Mouse (Mus musculus) gastrocnemius, postnatal 25 days (tissue): Measurements from ENCODE around the gene Cdc42ep1. TPM values are rescaled to one million over a fixed set of nuclear protein-coding genes. Genes with fewer than 3 reads are reported as not detected.

ENCODE experiments used
- DNase-seq: peaks from one replicate; pipeline ENCODE4 v3.0.0; 2022
- long read RNA-seq, 2 experiments: library from polyadenylated mRNA; stranded (forward); transcript quantifications; one replicate each; pipeline ENCODE4 v2.0.0; 2021
- total RNA-seq, 2 experiments: library from RNA; stranded (reverse); gene quantifications; 1 replicate in 1 of 2; 2 replicates in 1 of 2; pipeline ENCODE4 v1.2.3; 2021

Cdc42ep1 gene
- total RNA-seq: 10 to 100 TPM in 1 of 2 experiments, 1 to 10 TPM in 1; 9.3 to 10.5 TPM
- long read RNA-seq, experiment 1, partial matches to known transcripts: 6 of 9 reads
- long read RNA-seq, experiment 1, other reads (novel, unspliced or antisense): 0 of 9 reads
- long read RNA-seq, experiment 2, transcript Cdc42ep1-201 (3 exons, 2,560 nt): major isoform, 5 of 7 reads
- long read RNA-seq, experiment 2, partial matches to known transcripts: 0 of 7 reads
- long read RNA-seq, experiment 2, other reads (novel, unspliced or antisense): 2 of 7 reads

DNA sequence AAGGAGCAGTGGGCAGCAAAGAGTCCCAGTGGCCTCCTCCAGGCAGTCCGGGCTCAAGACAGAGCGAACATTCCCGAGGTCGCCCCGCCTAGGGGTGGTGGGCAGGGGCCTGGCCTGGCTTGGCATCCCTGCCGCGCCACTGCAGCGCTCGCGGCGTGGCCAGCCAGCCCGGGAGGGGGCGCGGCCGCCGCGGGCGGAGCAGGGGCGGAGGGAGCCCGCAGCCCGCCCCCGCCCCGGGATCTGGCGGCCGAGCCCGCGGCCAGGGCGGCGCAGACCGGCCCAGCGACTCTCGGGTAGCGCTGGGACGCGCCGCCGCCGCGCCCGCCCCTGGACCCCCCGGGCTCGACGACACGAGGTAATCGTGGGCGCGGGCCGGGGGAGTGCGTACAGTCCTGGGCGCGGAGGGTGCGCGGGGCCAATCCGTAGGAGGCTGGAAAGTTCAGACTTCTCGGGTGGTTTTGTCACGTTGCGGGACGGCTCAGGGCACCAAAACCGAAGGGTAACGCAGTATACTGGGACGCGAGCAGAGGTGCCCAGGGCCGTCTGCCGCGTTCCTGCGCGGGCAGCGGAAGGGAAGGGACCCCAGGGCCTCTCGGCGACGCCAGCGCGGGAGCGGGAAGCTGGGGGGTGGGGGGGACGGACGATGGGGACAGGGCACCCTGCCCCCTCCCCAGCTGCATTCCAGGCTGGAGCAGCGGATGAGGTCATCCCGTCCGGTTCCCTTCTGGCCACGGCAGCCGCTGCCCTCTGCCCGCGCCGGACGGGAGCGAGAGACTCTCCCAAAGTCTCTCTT lies at the start of gene Cdc42ep1:
Gene Cdc42ep1, plus strand, starts transcription at position 254 of the 793 bp plus-strand sequence.
- DNase-seq: peak; percentile 85

DNA sequence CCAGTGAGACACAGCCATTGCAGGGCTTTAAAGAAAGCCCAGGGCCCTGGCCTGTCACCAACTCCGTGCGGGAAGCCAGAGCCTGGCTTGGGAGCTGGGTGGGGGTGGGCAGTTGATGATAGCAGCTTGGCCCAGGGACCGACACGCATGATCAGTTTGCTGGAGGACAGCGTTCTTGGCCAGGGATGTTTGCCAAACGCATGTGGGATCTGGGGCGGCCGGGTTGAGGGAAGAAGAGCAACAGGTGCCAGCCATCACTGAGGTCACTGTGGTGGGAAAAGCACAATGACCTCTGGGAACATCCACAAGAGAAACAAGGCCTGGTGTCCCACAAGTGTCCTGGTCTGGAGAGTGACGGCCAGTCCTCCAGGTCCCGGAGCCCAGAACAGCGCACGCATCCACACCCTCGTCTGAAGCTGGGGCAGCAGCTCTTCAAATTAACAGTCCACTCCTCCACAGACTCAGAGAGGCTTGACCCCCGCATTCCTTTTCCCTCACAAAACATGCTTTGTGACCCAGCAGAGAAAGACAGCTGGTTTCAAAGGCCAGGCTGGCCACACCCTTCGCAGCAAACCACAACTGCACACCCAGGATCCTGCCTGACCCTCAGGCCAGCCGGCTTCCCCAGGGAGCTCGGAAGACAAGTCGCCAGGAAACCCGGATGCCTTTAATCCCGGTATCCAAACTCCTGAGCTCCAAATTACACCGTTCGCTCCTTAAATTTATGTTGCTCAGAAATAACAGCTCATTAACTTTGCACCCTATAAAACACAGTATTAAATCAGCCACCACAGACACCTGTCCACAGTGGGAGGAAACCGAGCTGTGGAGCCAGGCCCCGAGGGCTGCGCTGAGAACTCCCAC lies 46.0 kb upstream of the Cdc42ep1 start:
- DNase-seq: peak; percentile 70

DNA sequence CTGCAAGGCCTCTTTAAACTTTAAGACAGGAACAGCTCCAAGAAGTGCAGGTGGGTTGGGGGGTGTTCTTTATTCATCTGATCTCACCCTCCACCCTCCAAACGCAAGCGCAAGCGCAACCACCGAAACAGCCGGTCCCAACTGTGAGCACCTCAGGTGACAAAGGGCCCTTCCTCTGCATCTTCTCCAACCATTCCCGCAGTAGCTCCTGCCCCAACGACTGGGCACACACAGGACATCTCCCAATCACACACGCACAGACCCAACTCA lies 45.4 kb upstream of the Cdc42ep1 start:
- DNase-seq: no peak

DNA sequence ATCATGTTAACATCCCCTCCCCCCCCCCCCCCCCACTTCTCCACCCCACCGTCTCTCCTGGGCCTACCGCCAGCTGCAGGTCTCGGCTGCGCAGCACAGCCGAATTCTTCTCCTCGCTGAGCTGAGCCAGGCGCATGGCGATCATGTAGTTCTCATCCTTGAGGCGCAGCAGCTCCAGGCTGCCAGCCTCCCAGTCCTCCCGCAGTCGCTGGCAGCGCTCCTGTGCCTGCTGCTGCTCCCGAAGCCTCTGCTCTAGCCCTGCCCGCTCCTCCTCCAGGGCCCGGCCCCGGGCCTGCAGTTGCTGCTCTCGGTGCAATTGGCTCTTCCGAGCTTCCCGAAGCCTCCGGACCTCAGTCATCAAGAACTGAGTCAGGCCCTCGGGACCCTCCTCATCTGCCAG lies 43.4 kb upstream of the Cdc42ep1 start:
- peak; percentile 59 for DNase-seq

DNA sequence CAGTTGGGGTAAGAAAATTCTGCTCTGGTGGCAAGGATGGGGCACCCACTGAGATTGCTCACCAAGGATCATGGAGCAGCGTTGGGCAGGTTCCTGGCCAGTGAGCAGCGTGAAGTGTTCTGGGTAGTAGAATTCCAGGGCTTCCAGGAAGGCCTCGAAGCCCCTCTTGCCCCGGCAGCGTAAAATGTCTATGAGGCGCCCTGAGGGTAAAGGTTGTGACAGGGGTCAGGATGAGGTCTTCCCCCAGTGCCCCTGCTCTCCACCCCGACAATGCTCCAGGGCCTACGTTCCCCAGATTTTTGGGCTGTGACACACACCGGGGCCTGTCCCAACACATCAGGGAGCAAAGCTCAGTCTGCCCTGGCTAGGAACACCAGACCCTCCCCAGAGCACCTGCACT lies 40.9 kb upstream of the Cdc42ep1 start:
- no peak for DNase-seq

DNA sequence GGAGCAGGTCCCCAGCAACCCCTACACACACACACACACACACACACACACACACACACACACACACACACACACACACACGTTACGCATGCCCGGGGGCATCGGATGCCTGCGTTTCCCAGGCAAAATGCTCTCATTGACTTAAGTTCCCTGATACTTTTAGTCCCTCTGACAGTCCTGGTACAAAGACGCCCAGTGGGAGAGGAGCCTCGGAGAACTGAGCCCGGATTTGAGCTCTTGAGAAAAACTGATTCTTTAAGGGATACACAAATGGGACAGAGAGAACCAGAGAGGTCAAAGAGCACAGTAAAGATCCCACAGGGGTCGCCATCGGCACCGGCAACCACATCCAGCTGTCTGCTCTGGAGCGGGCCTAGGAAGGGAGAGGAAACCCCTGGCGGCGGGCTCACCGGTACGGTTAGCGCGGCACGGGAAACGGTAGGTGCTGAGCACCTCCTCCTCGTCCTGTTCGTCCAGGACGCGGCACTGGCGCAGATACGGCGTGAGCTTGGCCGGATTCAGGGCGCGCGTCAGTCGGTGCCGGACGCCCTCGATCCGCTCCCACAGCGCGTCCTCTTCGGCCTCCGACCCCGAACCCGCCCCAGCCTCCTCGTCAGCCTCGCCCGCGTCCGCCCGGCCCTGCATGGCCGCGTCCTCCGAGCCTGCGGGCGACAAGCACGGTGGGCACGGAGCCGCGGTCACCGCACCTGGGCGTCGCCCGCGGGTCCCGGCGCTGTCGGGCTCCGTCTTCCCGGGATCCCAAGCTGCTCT lies 40.3 kb upstream of the Cdc42ep1 start:
- DNase-seq: no peak

DNA sequence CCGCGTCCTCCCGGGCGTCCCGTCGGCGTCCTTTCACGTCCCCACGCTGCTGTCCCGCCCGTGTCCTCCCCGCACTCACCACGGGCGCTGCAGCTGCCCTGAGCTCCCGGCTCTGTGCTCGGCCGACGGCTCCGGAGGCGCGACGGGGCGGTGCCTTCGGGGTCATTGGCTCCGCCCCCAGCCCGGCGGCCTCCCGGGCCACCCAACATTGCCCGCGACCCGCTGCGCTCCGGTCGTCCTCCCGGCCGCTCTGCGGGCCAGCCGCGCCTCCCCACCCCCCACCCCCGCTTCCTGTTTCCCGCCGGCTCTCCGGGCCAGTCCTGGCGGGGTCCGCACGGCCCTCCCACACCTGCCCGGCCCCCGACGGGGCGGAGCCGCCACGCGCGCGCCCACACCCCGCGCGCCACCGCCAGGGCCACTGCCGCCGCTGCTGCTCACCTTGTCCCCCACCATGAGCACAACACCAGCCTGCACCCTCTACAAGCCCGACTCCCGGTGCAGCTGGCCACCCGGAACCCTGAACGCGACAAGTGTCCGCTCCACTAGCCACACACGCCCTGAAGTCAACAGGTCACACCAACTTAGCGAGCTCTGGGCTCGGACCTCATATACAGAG lies 39.5 kb upstream of the Cdc42ep1 start, which contains the start of gene Card10:
Gene Card10, minus strand, starts transcription at position 267 of the 616 bp plus-strand sequence.
- peak; percentile 74 for DNase-seq

DNA sequence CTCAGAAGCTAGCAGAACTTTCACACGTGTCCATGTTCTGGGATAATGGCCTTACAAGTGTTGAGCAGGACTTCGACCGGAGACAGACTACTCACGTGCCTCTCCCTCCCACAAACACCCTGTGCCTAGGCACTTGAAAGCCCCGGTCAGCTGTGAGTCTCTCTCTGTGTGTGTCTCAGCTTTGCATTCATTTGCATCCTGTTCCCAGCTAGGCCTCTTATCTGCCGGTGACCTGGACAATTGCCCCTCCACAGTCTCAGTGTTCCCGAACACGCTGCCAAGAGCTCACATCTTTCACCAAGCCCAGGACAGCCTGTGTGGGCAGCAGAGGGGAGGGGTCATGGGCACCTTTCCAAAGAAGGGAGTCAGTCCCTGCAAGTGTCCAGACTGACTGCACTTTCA lies 38.9 kb upstream of the Cdc42ep1 start:
- peak; percentile 53 for DNase-seq

DNA sequence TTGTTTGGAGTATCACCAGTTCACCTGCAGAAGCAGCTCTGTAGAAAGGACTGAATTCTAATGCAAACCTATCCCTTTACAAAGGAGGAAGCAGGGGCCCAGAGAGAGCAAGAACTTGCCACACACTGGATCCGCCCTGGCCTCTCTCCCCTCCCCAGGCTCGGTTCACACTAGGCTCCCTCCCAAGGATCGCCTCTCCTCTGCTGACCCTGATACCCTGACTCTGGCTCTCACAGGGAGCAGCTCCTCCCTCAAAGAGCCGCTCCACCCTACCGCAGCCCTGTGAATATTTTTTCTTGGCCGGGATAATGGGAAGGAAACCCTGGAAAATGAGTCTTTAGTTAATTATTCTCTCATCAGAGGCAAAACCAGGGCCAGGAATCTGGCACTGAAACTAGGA lies 38.1 kb upstream of the Cdc42ep1 start:
- peak; percentile 57 for DNase-seq

DNA sequence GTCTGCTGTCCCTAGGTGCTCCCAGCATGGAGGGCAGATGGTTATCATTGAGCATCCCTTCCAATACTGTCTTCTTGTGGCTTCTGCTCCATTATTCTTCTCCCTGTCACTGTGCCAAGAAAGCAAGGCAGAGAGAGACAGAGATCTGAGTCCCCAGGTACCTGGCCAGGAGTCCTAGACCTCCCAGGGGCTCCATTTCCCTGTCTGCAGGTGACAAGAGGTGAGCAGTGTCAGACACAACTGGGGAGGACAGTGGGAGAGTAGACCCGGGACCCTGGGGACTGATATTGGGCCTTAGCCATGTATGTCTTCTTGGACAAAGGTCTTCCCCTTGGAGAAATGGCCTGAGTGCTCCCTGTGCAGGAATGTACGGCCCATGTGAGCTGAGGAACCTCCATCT lies 37.1 kb upstream of the Cdc42ep1 start:
- DNase-seq: no peak

DNA sequence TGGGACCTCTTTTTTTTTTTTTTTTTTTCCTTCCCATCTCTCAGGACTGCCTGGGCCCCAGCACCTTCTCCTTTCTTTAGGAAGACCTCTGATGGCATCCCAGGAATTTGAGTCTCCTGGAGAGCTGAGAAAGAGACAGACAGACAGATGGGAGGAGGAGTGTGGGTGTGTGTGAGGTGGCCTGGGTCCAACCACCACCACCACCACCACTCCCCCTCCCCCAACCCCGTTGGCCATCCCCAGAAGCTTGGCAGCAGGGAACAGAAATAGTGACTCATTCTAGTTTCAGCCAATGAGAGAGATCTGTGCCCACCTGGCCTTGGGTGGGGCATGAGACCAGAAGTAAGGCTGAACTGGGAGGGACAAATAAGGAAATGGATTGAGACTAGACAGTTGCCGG lies 35.8 kb upstream of the Cdc42ep1 start:
- DNase-seq: no peak

DNA sequence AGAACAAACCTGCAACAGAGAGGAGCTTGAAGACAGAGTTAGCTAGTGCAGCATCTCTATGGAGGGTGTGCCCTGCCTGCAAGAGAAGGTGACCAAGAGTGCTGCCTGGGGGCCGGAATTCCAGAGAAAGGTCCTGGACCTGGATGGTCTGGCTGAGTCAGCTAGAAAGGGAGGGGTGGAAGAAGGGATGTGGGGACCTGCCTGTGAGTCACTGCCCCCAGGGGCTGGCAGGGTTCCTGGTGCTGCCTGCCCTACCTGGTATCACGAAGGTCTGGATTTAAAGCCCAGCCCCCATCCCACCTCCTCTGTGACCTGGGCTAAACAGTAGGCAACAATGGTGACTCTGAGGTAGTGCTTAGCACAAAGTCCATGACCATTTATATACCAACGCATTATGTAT lies 35.3 kb upstream of the Cdc42ep1 start:
- no peak for DNase-seq

DNA sequence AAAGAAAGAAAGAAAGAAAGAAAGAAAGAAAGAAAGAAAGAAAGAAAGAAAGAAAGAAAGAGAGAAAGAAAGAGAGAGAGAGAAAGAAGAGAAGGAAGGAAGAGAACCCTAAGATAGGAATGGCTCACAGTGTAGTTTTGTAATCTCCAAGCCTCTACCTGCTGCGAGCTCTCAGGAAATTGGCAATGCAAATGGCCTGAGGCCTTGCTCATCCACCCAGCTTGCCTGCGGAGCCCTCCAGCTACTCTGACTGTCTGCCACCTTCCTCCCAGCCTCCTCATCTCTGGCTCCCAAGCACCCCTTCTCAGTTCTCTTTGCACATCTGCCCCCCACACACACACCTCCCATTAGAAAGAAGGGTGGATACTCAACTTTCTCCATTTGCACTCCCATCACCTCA lies 33.4 kb upstream of the Cdc42ep1 start:
- no peak for DNase-seq

DNA sequence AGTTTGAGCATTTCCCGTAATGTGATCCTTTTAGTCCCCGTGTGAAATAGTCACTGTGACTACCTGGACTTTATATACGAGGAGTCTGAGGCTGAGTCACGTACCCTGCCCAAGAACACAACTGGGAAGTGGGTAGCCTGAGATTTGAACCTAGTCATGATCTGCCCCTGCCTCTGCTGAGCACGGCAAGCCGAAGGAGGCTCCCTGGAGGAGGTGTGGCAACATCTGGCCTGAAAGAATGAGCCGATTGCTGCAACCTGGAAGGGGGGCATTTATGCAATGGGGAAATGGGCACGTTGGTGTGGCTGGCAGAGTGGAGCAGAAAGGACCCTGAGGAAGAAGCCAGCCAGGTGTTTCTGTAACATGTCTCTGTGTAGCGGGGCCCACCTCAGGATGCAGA lies 32.7 kb upstream of the Cdc42ep1 start:
- no peak for DNase-seq

DNA sequence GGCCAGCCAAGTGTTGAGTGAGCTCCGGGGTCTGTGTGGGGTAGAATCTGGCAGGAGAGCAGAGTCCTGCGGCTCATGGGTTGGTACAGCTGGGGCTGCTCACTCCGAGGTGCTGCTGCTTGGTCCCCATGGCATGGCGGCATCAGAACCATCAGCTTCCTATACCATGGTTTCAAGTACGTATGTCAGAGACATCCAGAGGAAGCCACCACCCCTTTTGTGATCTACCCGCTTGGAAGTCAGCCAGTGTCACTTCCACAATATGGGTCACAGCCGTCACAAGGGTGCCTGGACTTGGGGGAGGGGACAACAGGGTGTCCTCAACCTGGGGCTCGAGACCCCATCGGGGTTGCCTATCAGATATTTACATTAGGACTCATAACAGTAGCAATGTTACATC lies 32.3 kb upstream of the Cdc42ep1 start:
- DNase-seq: no peak

DNA sequence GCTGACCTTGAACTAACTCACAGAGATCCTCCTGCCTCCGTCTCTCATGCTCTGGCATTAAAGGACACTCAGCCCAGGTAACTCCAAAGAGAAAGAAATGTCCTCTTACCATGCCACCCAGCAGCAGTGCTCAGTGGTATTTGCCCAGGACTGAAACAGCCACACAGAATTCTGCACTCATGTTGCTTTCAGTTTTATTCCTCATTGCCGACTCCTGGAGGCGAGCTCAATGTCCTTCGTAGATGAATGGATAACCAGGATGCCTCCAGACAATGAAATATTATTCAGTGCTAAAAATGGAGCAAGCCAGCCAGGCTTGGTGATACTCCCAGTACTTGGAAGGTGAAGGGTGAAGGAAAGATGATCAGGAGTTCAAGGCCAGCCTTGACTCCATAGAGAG lies 28.8 kb upstream of the Cdc42ep1 start:
- no peak for DNase-seq

DNA sequence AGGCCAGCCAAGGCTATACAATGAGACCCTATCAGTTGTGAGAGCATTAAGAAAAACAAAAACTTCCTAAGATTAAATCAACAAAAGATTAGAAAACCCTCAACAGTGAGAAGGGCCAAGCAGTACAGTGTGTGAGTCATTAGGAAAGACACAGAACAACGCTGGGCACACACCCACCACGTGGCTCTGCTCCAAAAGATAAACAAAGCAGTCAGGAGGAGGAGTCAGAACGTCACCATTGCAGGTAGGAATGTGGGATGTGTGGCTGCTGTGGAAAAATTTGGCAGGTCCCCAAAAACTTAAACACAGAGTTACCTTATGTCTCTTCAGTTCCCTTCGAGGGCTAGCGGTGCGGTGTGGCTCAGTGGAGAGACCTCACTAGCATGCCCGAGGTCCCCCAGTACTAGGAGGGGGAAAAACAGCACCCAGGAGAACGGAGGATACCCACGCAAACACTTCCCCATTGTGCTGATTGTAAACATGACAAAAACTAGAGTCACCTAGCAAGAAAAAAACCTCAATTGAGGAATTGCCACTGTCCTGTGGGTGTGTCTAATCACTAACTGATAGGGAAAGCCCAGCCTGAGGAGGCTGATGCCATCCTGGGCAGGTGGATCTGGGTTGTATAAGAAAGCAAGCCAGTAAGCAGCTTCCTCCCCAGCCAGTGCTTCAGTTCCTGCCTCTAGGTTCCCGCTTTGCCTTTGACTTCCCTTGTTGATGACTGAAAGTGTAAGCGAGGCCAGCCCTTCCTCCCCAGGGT lies 26.9 kb upstream of the Cdc42ep1 start:
- no peak for DNase-seq

DNA sequence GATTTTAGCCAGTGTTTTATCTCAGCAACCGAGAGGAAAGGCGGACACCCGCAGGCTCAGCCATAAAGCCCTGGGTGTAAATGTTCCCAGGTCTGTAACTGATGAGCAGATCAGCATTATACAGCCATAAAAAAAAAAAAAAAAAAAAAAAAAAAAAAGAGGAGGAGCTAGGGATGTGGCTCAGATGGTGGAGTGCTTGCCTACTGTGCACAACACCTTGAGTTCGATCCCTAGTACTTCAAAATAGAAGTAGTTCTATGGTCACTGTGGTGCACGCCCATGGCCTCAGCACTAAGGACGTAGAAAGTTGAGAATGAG lies 26.4 kb upstream of the Cdc42ep1 start:
- no peak for DNase-seq

DNA sequence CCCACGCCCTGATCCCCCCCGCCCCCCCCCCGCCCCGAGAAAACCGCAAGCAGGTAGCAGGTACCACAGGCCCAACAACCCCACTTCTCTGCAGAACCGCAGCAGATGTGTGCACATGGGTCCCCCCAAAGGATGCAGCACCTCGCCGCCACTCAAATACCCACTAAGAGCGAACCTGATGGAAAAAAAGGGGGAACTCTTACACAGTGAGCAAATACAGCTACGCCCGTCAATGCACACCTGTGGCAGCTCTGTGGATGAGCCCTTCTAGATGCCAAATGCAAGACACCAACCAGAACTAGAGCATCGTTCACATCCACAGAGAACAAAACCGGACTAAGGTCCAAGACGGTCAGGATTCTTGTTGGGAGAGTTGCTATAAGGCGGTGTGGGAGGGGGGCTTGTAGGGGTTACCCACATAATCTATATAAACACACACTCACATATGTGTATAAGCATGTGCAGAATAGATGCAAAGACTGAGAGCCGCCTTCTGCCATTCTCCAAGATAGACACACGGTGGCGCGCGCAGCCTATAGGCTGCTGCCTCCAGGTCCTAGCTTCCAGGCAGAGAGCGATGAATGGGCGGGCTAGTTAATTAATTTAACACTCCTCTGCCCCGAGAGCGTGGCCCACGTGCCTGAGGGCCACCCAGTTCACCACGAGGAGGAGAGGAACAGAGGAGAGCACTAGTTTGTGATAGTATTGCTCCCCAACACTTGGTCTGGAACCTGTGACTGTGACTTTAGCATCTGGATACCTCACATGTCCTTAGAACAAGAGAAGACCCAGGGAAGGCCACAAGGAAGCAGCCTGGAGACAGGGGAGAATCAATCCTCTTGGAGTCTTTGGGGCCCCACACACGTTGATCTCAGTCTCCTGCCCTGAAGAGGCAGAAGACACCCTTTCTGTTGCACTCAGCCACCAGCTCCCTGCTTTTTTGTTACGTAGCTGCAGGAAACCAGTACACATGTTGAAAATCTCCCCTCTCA lies 15.9 kb upstream of the Cdc42ep1 start:
- DNase-seq: peak; percentile 60

DNA sequence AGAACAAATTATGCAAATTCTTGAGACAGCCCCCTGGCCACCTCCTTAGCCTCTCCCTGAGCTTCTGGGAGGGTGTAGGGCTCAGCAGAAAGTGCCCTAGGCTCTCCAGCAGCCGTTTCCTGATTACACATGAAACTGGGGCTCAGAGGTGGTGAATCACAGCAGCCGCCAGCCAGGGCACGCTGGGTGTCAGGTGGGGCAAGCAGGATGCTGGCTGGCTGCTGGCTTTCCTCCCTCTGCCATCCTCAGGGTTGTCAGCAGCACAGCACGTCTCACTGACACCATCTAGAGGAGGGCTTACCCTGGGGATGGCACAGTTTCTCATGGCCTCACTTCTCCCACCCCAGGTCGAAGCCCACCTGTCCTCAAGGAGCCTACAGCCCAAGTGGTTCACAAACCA lies 14.1 kb upstream of the Cdc42ep1 start:
- peak; percentile 41 for DNase-seq
